Mouse (Mus musculus): ENCODE measurements at regions not wholly inside any gene's neighbourhood (a gene's known extent, or its start where the extent isn't known, plus 50 kb on each side); places are given as distances from the start of the nearest gene placed in this dataset.

DNA sequence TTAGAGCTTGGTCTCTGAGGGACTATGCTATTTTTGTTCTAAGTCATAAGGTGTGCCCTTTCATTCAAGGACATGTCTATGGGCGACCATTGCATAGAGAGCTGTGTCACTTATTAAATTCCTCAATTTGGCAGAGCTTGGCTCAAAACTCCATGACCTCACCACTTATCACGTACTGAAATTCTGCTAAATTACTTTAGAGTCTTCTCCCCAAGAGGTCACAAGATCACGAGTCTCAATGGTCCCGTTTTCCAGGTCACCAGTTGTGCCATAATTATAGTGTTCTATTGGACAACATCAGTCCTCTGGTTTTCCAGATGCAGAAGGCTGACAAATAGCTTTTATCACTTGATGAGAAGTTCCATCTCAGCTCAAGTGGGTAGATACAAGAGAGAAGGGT is 576.9 kb downstream of the Dok5 start:
- H3K9me3 ChIP-seq (ENCODE audit: low read length): no peaks in the 10 kb centered on the region
- no peak overlapping the region for H3K4me3 ChIP-seq (replicated peaks; ENCODE audit: low read length)
- H3K27me3 ChIP-seq (ENCODE audit: insufficient read depth, low read length): no peaks in the 10 kb centered on the region
- no peaks in the 10 kb centered on the region for H3K36me3 ChIP-seq (ENCODE audit: insufficient read depth, low read length)
- TF ChIP-seq CTCF (conservative IDR thresholded peaks at IDR 0.05; ENCODE audit: low read length): no peak
- no peak for TF ChIP-seq POU5F1 (IDR thresholded peaks at IDR 0.05; ENCODE audit: borderline replicate concordance, low read length)
- no peak for TF ChIP-seq NANOG (IDR thresholded peaks at IDR 0.05; ENCODE audit: borderline replicate concordance, low read length)
- peaks cover 3% of the 10 kb centered on the region; the same call in 1 of the 2 replicates for H3K4me1 ChIP-seq (replicated peaks; ENCODE audit: low read depth, low read length)

DNA sequence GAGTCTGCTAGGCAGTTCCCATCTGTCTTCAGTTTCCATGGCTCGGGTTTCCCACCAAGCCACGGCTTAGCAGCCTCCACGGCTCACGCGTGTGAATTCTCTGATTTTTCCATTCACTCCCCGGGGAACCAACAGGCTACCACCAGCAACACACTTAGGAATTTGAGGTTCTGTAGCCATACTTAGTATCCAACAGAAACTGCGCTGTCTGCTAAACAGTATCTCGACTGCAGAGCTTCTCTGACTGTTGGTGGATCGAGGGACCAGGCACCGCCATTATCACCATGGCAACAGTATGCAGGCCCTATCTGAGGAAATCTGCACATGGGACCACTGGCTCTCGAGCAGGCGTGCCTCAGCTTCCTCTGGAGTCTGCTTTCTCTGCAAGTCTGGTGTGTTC is 574.4 kb downstream of the Dok5 start:
- TF ChIP-seq NANOG (IDR thresholded peaks at IDR 0.05; ENCODE audit: borderline replicate concordance, low read length) (no peak), CTCF (conservative IDR thresholded peaks at IDR 0.05; ENCODE audit: low read length) (no peak), POU5F1 (IDR thresholded peaks at IDR 0.05; ENCODE audit: borderline replicate concordance, low read length) (no peak)
- no peaks in the 10 kb centered on the region for H3K27me3 ChIP-seq (ENCODE audit: insufficient read depth, low read length)
- no peaks in the 10 kb centered on the region for H3K9me3 ChIP-seq (ENCODE audit: low read length)
- H3K4me3 ChIP-seq (replicated peaks; ENCODE audit: low read length): no peak overlapping the region
- H3K36me3 ChIP-seq (ENCODE audit: insufficient read depth, low read length): no peaks in the 10 kb centered on the region
- peaks cover 3% of the 10 kb centered on the region; the same call in 1 of the 2 replicates for H3K4me1 ChIP-seq (replicated peaks; ENCODE audit: low read depth, low read length)

- H3K36me3 ChIP-seq (ENCODE audit: insufficient read depth, low read length): no peaks in the 10 kb centered on the region
- no peaks in the 10 kb centered on the region for H3K9me3 ChIP-seq (ENCODE audit: low read length)
- H3K4me3 ChIP-seq (replicated peaks; ENCODE audit: low read length): no peak overlapping the region
- no peaks in the 10 kb centered on the region for H3K27me3 ChIP-seq (ENCODE audit: insufficient read depth, low read length)
- no peaks in the 10 kb centered on the region for H3K4me1 ChIP-seq (replicated peaks; ENCODE audit: low read depth, low read length)
- TF ChIP-seq CTCF (conservative IDR thresholded peaks at IDR 0.05; ENCODE audit: low read length) (no peak), NANOG (IDR thresholded peaks at IDR 0.05; ENCODE audit: borderline replicate concordance, low read length) (no peak), POU5F1 (IDR thresholded peaks at IDR 0.05; ENCODE audit: borderline replicate concordance, low read length) (no peak)
Measured at GRCm38 (mm10) chr2:171298519-171298918, 566.9 kb downstream of the Dok5 start.

- no peaks in the 10 kb centered on the region for H3K36me3 ChIP-seq (ENCODE audit: insufficient read depth, low read length)
- H3K4me1 ChIP-seq (replicated peaks; ENCODE audit: low read depth, low read length): no peaks in the 10 kb centered on the region
- no peaks in the 10 kb centered on the region for H3K9me3 ChIP-seq (ENCODE audit: low read length)
- no peak overlapping the region for H3K4me3 ChIP-seq (replicated peaks; ENCODE audit: low read length)
- no peaks in the 10 kb centered on the region for H3K27me3 ChIP-seq (ENCODE audit: insufficient read depth, low read length)
- TF ChIP-seq NANOG (IDR thresholded peaks at IDR 0.05; ENCODE audit: borderline replicate concordance, low read length) (no peak), POU5F1 (IDR thresholded peaks at IDR 0.05; ENCODE audit: borderline replicate concordance, low read length) (no peak), CTCF (conservative IDR thresholded peaks at IDR 0.05; ENCODE audit: low read length) (no peak)
Measured at GRCm38 (mm10) chr2:171295603-171296002, 564.0 kb downstream of the Dok5 start.

DNA sequence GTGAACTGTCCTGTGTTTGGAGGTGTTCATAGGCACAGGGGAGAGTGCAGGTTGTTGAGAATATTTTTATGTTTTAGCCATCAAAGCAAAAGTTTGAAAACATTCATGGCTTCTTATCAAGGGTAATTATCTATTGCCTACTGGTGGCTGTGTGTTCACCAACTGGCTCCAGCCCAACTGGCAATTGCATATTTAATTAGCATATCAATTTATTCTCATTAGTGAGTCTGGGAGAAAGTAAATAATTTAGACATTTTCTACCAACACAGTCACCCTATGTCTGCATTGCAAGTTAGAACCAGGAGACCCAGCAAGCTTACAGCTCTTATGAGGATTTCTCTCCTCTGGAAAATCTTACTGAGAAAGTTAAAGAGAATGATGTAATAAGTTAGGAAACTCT is 561.0 kb downstream of the Dok5 start:
- H3K9me3 ChIP-seq (ENCODE audit: low read length): no peaks in the 10 kb centered on the region
- no peak overlapping the region for H3K4me3 ChIP-seq (replicated peaks; ENCODE audit: low read length)
- H3K4me1 ChIP-seq (replicated peaks; ENCODE audit: low read depth, low read length): no peaks in the 10 kb centered on the region; the same call in 1 of the 2 replicates
- H3K36me3 ChIP-seq (ENCODE audit: insufficient read depth, low read length): no peaks in the 10 kb centered on the region
- TF ChIP-seq CTCF (conservative IDR thresholded peaks at IDR 0.05; ENCODE audit: low read length) (no peak), POU5F1 (IDR thresholded peaks at IDR 0.05; ENCODE audit: borderline replicate concordance, low read length) (no peak), NANOG (IDR thresholded peaks at IDR 0.05; ENCODE audit: borderline replicate concordance, low read length) (no peak)
- H3K27me3 ChIP-seq (ENCODE audit: insufficient read depth, low read length): no peaks in the 10 kb centered on the region

- H3K36me3 ChIP-seq (ENCODE audit: insufficient read depth, low read length): peaks cover 4% of the 10 kb centered on the region; the same call in 1 of the 2 replicates
- peaks cover 27% of the 10 kb centered on the region for H3K4me1 ChIP-seq (replicated peaks; ENCODE audit: low read depth, low read length)
- peak overlapping the region; percentile 13; the same call in 1 of the 2 replicates for H3K4me3 ChIP-seq (replicated peaks; ENCODE audit: low read length)
- TF ChIP-seq NANOG (IDR thresholded peaks at IDR 0.05; ENCODE audit: borderline replicate concordance, low read length): no peak
- no peak for TF ChIP-seq POU5F1 (IDR thresholded peaks at IDR 0.05; ENCODE audit: borderline replicate concordance, low read length)
- TF ChIP-seq CTCF (conservative IDR thresholded peaks at IDR 0.05; ENCODE audit: low read length): no peak
- no peaks in the 10 kb centered on the region for H3K27me3 ChIP-seq (ENCODE audit: insufficient read depth, low read length)
- H3K9me3 ChIP-seq (ENCODE audit: low read length): peaks cover 22% of the 10 kb centered on the region
Measured at GRCm38 (mm10) chr2:171285719-171286394, 554.2 kb downstream of the Dok5 start.

GRCm38 (mm10) chr2:171280132-171280531 is 548.5 kb downstream of the Dok5 start:
- Histone ChIP-seq H3K27me3 (ENCODE audit: insufficient read depth, low read length) (no peaks in the 10 kb centered on the region), H3K4me3 (replicated peaks; ENCODE audit: low read length) (no peak overlapping the region), H3K36me3 (ENCODE audit: insufficient read depth, low read length) (peaks cover 4% of the 10 kb centered on the region; the same call in 1 of the 2 replicates), H3K9me3 (ENCODE audit: low read length) (peaks cover 36% of the 10 kb centered on the region), H3K4me1 (replicated peaks; ENCODE audit: low read depth, low read length) (peaks cover 18% of the 10 kb centered on the region)
- TF ChIP-seq NANOG (IDR thresholded peaks at IDR 0.05; ENCODE audit: borderline replicate concordance, low read length): peak; percentile 47; the same call in 1 of the 2 replicates
- no peak for TF ChIP-seq CTCF (conservative IDR thresholded peaks at IDR 0.05; ENCODE audit: low read length)
- no peak for TF ChIP-seq POU5F1 (IDR thresholded peaks at IDR 0.05; ENCODE audit: borderline replicate concordance, low read length)

DNA sequence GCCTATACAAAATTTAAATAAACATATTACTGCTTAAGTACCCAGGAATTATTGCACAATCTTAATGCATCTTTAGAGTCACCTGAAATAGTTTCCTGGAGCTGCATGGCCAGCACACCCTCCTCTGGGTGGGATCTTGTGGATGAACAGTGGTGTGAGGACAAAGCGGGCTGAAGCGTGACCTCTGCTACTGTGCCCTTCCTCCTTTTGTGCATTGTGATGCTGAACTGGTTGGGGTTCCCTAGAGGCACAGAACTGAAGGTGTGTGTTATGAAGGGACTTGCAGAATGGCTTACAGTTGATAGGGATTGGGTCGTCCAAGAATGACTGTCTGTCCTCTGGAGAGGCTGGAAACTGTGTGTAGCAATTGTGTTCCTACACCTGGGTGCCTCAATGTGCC is 547.7 kb downstream of the Dok5 start:
- peaks cover 36% of the 10 kb centered on the region for H3K9me3 ChIP-seq (ENCODE audit: low read length)
- H3K36me3 ChIP-seq (ENCODE audit: insufficient read depth, low read length): peaks cover 4% of the 10 kb centered on the region; the same call in 1 of the 2 replicates
- TF ChIP-seq CTCF (conservative IDR thresholded peaks at IDR 0.05; ENCODE audit: low read length) (no peak), NANOG (IDR thresholded peaks at IDR 0.05; ENCODE audit: borderline replicate concordance, low read length) (peak; percentile 6; the same call in 1 of the 2 replicates), POU5F1 (IDR thresholded peaks at IDR 0.05; ENCODE audit: borderline replicate concordance, low read length) (0 out of 2 replicates have a peak, but pooled peaks have one; percentile 13)
- no peaks in the 10 kb centered on the region for H3K27me3 ChIP-seq (ENCODE audit: insufficient read depth, low read length)
- no peak overlapping the region for H3K4me3 ChIP-seq (replicated peaks; ENCODE audit: low read length)
- peaks cover 15% of the 10 kb centered on the region for H3K4me1 ChIP-seq (replicated peaks; ENCODE audit: low read depth, low read length)
